Mouse (Mus musculus): ENCODE data around the gene Fam118b. TPM values are rescaled to one million over a fixed set of nuclear protein-coding genes. Genes with fewer than 3 reads are reported as not detected.

The Fam118b gene
- polyA plus RNA-seq, 1 experiment from 2014 or later, result 82.2 TPM

GRCm38 (mm10) chr9:35239734-35240133 is 27.9 kb downstream of the Fam118b start:
- Histone ChIP-seq H3K9ac (ENCODE audit: low read length) (no peak overlapping the region), H3K9me3 (ENCODE audit: control insufficient read depth, low read length) (no peaks in the 10 kb centered on the region), H3K27me3 (ENCODE audit: control insufficient read depth, insufficient read depth, low read length) (no peaks in the 10 kb centered on the region), H3K4me1 (ENCODE audit: control insufficient read depth, insufficient read depth, low read length) (no peaks in the 10 kb centered on the region), H3K4me3 (ENCODE audit: low read depth, low read length) (no peak overlapping the region), H3K27ac (ENCODE audit: low read depth, low read length) (no peak overlapping the region), H3K4me2 (no peak overlapping the region), H3K36me3 (ENCODE audit: control insufficient read depth, insufficient read depth, low read length) (no peaks in the 10 kb centered on the region)
- no peak for ATAC-seq (ENCODE audit: low FRiP score)
- 77% methylated on average over 1 of the region's 1 CpGs for WGBS
- DNase-seq (ENCODE audit: low spot score, missing footprints), result peak; percentile 47

GRCm38 (mm10) chr9:35238915-35239571 is 28.6 kb downstream of the Fam118b start:
- no peaks in the 10 kb centered on the region for H3K36me3 ChIP-seq (ENCODE audit: control insufficient read depth, insufficient read depth, low read length)
- no peak overlapping the region for H3K9ac ChIP-seq (ENCODE audit: low read length)
- WGBS, result 84% methylated on average over 6 of the region's 6 CpGs
- no peaks in the 10 kb centered on the region for H3K9me3 ChIP-seq (ENCODE audit: control insufficient read depth, low read length)
- H3K4me1 ChIP-seq (ENCODE audit: control insufficient read depth, insufficient read depth, low read length), result no peaks in the 10 kb centered on the region
- ATAC-seq (ENCODE audit: low FRiP score) (no peak), DNase-seq (ENCODE audit: low spot score, missing footprints) (peak; percentile 10)
- no peak overlapping the region for H3K4me3 ChIP-seq (ENCODE audit: low read depth, low read length)
- H3K4me2 ChIP-seq, result no peak overlapping the region
- H3K27ac ChIP-seq (ENCODE audit: low read depth, low read length), result no peak overlapping the region
- no peaks in the 10 kb centered on the region for H3K27me3 ChIP-seq (ENCODE audit: control insufficient read depth, insufficient read depth, low read length)

- Histone ChIP-seq H3K27me3 (ENCODE audit: control insufficient read depth, insufficient read depth, low read length) (no peaks in the 10 kb centered on the region), H3K27ac (ENCODE audit: low read depth, low read length) (no peak overlapping the region), H3K9me3 (ENCODE audit: control insufficient read depth, low read length) (no peaks in the 10 kb centered on the region), H3K4me1 (ENCODE audit: control insufficient read depth, insufficient read depth, low read length) (no peaks in the 10 kb centered on the region), H3K36me3 (ENCODE audit: control insufficient read depth, insufficient read depth, low read length) (no peaks in the 10 kb centered on the region), H3K9ac (ENCODE audit: low read length) (no peak overlapping the region), H3K4me3 (ENCODE audit: low read depth, low read length) (no peak overlapping the region), H3K4me2 (no peak overlapping the region)
- DNase-seq (ENCODE audit: low spot score, missing footprints) (peak; percentile 80), ATAC-seq (ENCODE audit: low FRiP score) (no peak)
- 91% methylated on average over 1 of the region's 1 CpGs for WGBS
Measured at GRCm38 (mm10) chr9:35238371-35238770, 29.2 kb downstream of the Fam118b start.

- Histone ChIP-seq H3K9ac (ENCODE audit: low read length) (no peak overlapping the region), H3K27ac (ENCODE audit: low read depth, low read length) (no peak overlapping the region), H3K36me3 (ENCODE audit: control insufficient read depth, insufficient read depth, low read length) (no peaks in the 10 kb centered on the region), H3K4me1 (ENCODE audit: control insufficient read depth, insufficient read depth, low read length) (no peaks in the 10 kb centered on the region), H3K4me3 (ENCODE audit: low read depth, low read length) (no peak overlapping the region), H3K27me3 (ENCODE audit: control insufficient read depth, insufficient read depth, low read length) (no peaks in the 10 kb centered on the region), H3K4me2 (no peak overlapping the region), H3K9me3 (ENCODE audit: control insufficient read depth, low read length) (no peaks in the 10 kb centered on the region)
- 57% methylated on average over 3 of the region's 3 CpGs for WGBS
- no peak for DNase-seq (ENCODE audit: low spot score, missing footprints)
- ATAC-seq (ENCODE audit: low FRiP score), result no peak
Measured at GRCm38 (mm10) chr9:35235996-35236395, 31.6 kb downstream of the Fam118b start.

- Histone ChIP-seq H3K9me3 (ENCODE audit: control insufficient read depth, low read length) (no peaks in the 10 kb centered on the region), H3K4me3 (ENCODE audit: low read depth, low read length) (no peak overlapping the region), H3K27me3 (ENCODE audit: control insufficient read depth, insufficient read depth, low read length) (no peaks in the 10 kb centered on the region), H3K4me2 (no peak overlapping the region), H3K9ac (ENCODE audit: low read length) (no peak overlapping the region), H3K4me1 (ENCODE audit: control insufficient read depth, insufficient read depth, low read length) (no peaks in the 10 kb centered on the region), H3K27ac (ENCODE audit: low read depth, low read length) (no peak overlapping the region), H3K36me3 (ENCODE audit: control insufficient read depth, insufficient read depth, low read length) (no peaks in the 10 kb centered on the region)
- no peak for DNase-seq (ENCODE audit: low spot score, missing footprints)
- WGBS, result 92% methylated on average over 3 of the region's 3 CpGs
- no peak for ATAC-seq (ENCODE audit: low FRiP score)
Measured at GRCm38 (mm10) chr9:35228671-35229070, 38.9 kb downstream of the Fam118b start.

GRCm38 (mm10) chr9:35223466-35223865 is 44.1 kb downstream of the Fam118b start:
- H3K27ac ChIP-seq (ENCODE audit: low read depth, low read length), result no peak overlapping the region
- ATAC-seq (ENCODE audit: low FRiP score) (no peak), DNase-seq (ENCODE audit: low spot score, missing footprints) (peak; percentile 69)
- H3K4me2 ChIP-seq, result no peak overlapping the region
- peaks cover 3% of the 10 kb centered on the region; the same call in 1 of the 2 replicates for H3K36me3 ChIP-seq (ENCODE audit: control insufficient read depth, insufficient read depth, low read length)
- no peak overlapping the region for H3K9ac ChIP-seq (ENCODE audit: low read length)
- 95% methylated on average over 3 of the region's 3 CpGs for WGBS
- H3K9me3 ChIP-seq (ENCODE audit: control insufficient read depth, low read length), result no peaks in the 10 kb centered on the region
- H3K27me3 ChIP-seq (ENCODE audit: control insufficient read depth, insufficient read depth, low read length), result no peaks in the 10 kb centered on the region
- H3K4me3 ChIP-seq (ENCODE audit: low read depth, low read length), result no peak overlapping the region
- no peaks in the 10 kb centered on the region for H3K4me1 ChIP-seq (ENCODE audit: control insufficient read depth, insufficient read depth, low read length)

- Histone ChIP-seq H3K27me3 (ENCODE audit: control insufficient read depth, insufficient read depth, low read length) (no peaks in the 10 kb centered on the region), H3K4me3 (ENCODE audit: low read depth, low read length) (no peak overlapping the region), H3K9ac (ENCODE audit: low read length) (no peak overlapping the region), H3K36me3 (ENCODE audit: control insufficient read depth, insufficient read depth, low read length) (peaks cover 25% of the 10 kb centered on the region), H3K4me1 (ENCODE audit: control insufficient read depth, insufficient read depth, low read length) (no peaks in the 10 kb centered on the region), H3K27ac (ENCODE audit: low read depth, low read length) (no peak overlapping the region), H3K9me3 (ENCODE audit: control insufficient read depth, low read length) (no peaks in the 10 kb centered on the region), H3K4me2 (no peak overlapping the region)
- DNase-seq (ENCODE audit: low spot score, missing footprints), result no peak
- 78% methylated on average over 1 of the region's 1 CpGs for WGBS
- ATAC-seq (ENCODE audit: low FRiP score), result no peak
Measured at GRCm38 (mm10) chr9:35217963-35218362, 49.6 kb downstream of the Fam118b start.

- H3K9me3 ChIP-seq (ENCODE audit: control insufficient read depth, low read length), result no peaks in the 10 kb centered on the region
- H3K27ac ChIP-seq (ENCODE audit: low read depth, low read length), result no peak overlapping the region; the same call in 1 of the 2 replicates
- peak overlapping the region; percentile 75 for H3K9ac ChIP-seq (ENCODE audit: low read length)
- DNase-seq (ENCODE audit: low spot score, missing footprints) (no peak), ATAC-seq (ENCODE audit: low FRiP score) (no peak)
- H3K4me2 ChIP-seq, result peak overlapping the region; percentile 88
- no peaks in the 10 kb centered on the region for H3K27me3 ChIP-seq (ENCODE audit: control insufficient read depth, insufficient read depth, low read length)
- peaks cover 11% of the 10 kb centered on the region for H3K4me1 ChIP-seq (ENCODE audit: control insufficient read depth, insufficient read depth, low read length)
- peaks cover 26% of the 10 kb centered on the region for H3K36me3 ChIP-seq (ENCODE audit: control insufficient read depth, insufficient read depth, low read length)
- 39% methylated on average over 26 of the region's 26 CpGs for WGBS
- peak overlapping the region; percentile 86 for H3K4me3 ChIP-seq (ENCODE audit: low read depth, low read length)
Measured at GRCm38 (mm10) chr9:35211573-35212511, 55.8 kb downstream of the Fam118b start.
